ENCODE assay signal across 7 mouse cellular contexts in the genomic region with DNA sequence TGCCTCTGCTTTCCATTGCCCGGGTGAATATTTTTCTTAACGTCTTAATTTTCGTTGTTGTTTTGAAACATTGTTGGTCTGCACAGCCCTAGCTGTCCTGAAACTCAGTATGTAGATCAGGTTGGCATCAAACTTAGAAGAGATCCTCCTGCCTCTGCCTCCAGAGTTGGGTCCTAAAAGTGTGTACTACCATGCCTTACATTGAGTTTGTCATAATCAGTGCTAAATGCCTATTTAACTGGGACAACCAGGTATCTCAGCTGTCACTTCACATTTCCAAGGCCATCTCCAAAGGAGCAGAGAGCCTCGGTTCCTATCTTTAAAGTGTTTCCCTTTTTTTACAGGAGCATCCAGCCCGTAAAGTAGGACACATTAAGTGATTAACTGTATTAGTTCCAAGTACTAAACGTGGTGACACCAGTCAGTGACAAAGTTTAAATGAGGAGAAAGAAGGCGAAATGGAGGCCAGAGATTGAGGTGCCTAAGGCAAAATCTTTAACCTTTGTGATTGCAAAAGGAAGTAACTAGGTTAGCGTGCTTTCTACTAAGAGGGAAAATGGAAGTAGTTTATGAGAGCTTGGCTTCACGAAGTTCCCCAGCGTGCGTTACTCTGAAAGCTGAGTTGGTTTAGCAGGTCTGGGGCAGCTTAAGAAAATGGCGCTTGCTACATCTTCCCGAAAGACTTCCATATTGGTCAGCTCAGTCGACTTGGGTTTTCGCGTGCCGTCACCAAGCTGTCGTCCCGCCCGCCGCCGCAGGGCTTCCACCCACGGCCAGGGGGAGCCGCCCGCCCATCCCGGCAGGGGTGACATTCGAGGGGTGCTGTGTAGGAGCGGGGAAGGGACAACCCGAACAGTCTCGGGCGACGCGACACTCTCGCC. TPM values are rescaled to one million over a fixed set of nuclear protein-coding genes. Genes with fewer than 3 reads are reported as not detected.
DNase-seq lines count a peak whose midpoint lies in the region; ATAC-seq and TF ChIP-seq lines count a peak whose summit lies in the region.

No protein-coding gene starts in this region.

- DNase-seq in lung, embryonic 14.5 days: peak; percentile 13
- no peak for DNase-seq in lung, adult 18-20 months
- no peak for DNase-seq in hindbrain, embryonic 10.5 days (ENCODE audit: low spot score)
- no peak for DNase-seq in right cerebral cortex, postnatal 14 days
- DNase-seq in urinary bladder, postnatal 14 days (ENCODE audit: low spot score): no peak

- no peaks in the 10 kb centered on the region for H3K27me3 ChIP-seq in lung, embryonic 14.5 days (ENCODE audit: insufficient read depth, low read length)
- H3K27me3 ChIP-seq in hindbrain, embryonic 10.5 days (ENCODE audit: insufficient read depth, poor library complexity, severe bottlenecking): no peaks in the 10 kb centered on the region

- peak; percentile 75 for TF ChIP-seq CTCF in lung, embryonic 14.5 days (IDR thresholded peaks at IDR 0.05; ENCODE audit: low read depth)
- TF ChIP-seq CTCF in cortical plate, adult 2 months (IDR thresholded peaks at IDR 0.05; ENCODE audit: extremely low read depth, insufficient read depth, low read length): no peak

- WGBS in lung, embryonic 14.5 days: 16% methylated on average over 34 of the region's 34 CpGs
- WGBS in hindbrain, embryonic 10.5 days: 17% methylated on average over 34 of the region's 34 CpGs

- no peak for ATAC-seq in lung, embryonic 14.5 days (ENCODE audit: insufficient read depth)
- ATAC-seq in megakaryocyte progenitor cell, adult 5-6 weeks (replicated peaks; ENCODE audit: poor library complexity): peak; percentile 48; the same call in 1 of the 2 replicates

- H3K4me1 ChIP-seq in lung, embryonic 14.5 days (ENCODE audit: insufficient read depth): peaks cover 20% of the 10 kb centered on the region
- peaks cover 6% of the 10 kb centered on the region for H3K4me1 ChIP-seq in cortical plate, adult 2 months (ENCODE audit: control insufficient read depth, insufficient read depth, low read length)
- H3K4me1 ChIP-seq in hindbrain, embryonic 10.5 days (replicated peaks): peaks cover 52% of the 10 kb centered on the region

- no peak for TF ChIP-seq POLR2A in cortical plate, adult 2 months (IDR thresholded peaks at IDR 0.05; ENCODE audit: extremely low read depth, insufficient read depth, low read length)

- peak overlapping the region; percentile 74 for H3K9ac ChIP-seq in lung, embryonic 14.5 days

- peak overlapping the region; percentile 100 for H3K27ac ChIP-seq in lung, embryonic 14.5 days (ENCODE audit: low read depth)
- H3K27ac ChIP-seq in cortical plate, adult 2 months (ENCODE audit: insufficient read depth, low read length): peak overlapping the region; percentile 97
- H3K27ac ChIP-seq in hindbrain, embryonic 10.5 days: peak overlapping the region; percentile 100

- peaks cover 25% of the 10 kb centered on the region for H3K36me3 ChIP-seq in lung, embryonic 14.5 days (ENCODE audit: insufficient read depth)
- H3K36me3 ChIP-seq in hindbrain, embryonic 10.5 days: peaks cover 27% of the 10 kb centered on the region

- peak overlapping the region; percentile 51 for H3K4me3 ChIP-seq in lung, embryonic 14.5 days (ENCODE audit: low read depth, low read length)
- peak overlapping the region; percentile 43 for H3K4me3 ChIP-seq in cortical plate, adult 2 months (ENCODE audit: insufficient read depth, low read length)
- peak overlapping the region; percentile 93 for H3K4me3 ChIP-seq in hindbrain, embryonic 10.5 days

- no peaks in the 10 kb centered on the region for H3K9me3 ChIP-seq in lung, embryonic 14.5 days (ENCODE audit: low read depth, low read length)
- H3K9me3 ChIP-seq in hindbrain, embryonic 10.5 days: no peaks in the 10 kb centered on the region

- H3K4me2 ChIP-seq in lung, embryonic 14.5 days: peak overlapping the region; percentile 65

RNA-seq across cellular contexts. Expression of a gene that starts 1.1 kb away (rescaled TPM):
- 15.3 and 16.1 TPM in 2 replicates for polyA plus RNA-seq in lung, embryonic 14.5 days (2014; fragmentation: Nextera tagmentation; extraction: Ambion mirVana)
- polyA plus RNA-seq in cortical plate, adult 2 months (2012; rRNA removed): 10.3 and 10.5 TPM in 2 replicates
- 6.1 and 9.3 TPM in 2 replicates for polyA plus RNA-seq in hindbrain, embryonic 10.5 days (2016; fragmentation: Nextera tagmentation; extraction: Ambion mirVana)
- total RNA-seq in megakaryocyte progenitor cell, adult 5-6 weeks (2015): 62.0 and 63.9 TPM in 2 replicates
- total RNA-seq in megakaryocyte progenitor cell, adult 5-6 weeks (2017): 46.4 and 52.9 TPM in 2 replicates

RNA-seq across cellular contexts. Expression of a gene that starts 37.9 kb away (rescaled TPM):
- 0.55 and 0.64 TPM in 2 replicates for polyA plus RNA-seq in lung, embryonic 14.5 days (2014; fragmentation: Nextera tagmentation; extraction: Ambion mirVana)
- 1.6 and 2.3 TPM in 2 replicates for polyA plus RNA-seq in cortical plate, adult 2 months (2012; rRNA removed)
- 1.0 and 1.2 TPM in 2 replicates for polyA plus RNA-seq in hindbrain, embryonic 10.5 days (2016; fragmentation: Nextera tagmentation; extraction: Ambion mirVana)
- total RNA-seq in megakaryocyte progenitor cell, adult 5-6 weeks (2015): not detected in 2 replicates
- total RNA-seq in megakaryocyte progenitor cell, adult 5-6 weeks (2017): not detected in 2 replicates

RNA-seq across cellular contexts. Expression of a gene that starts 40.3 kb away (rescaled TPM):
- 0.21 and 0.85 TPM in 2 replicates for polyA plus RNA-seq in lung, embryonic 14.5 days (2014; fragmentation: Nextera tagmentation; extraction: Ambion mirVana)
- 1.2 and 1.4 TPM in 2 replicates for polyA plus RNA-seq in cortical plate, adult 2 months (2012; rRNA removed)
- polyA plus RNA-seq in hindbrain, embryonic 10.5 days (2016; fragmentation: Nextera tagmentation; extraction: Ambion mirVana): 0.17 and 0.18 TPM in 2 replicates
- 0.07 TPM in 1 of 2 replicates, not detected in the other for total RNA-seq in megakaryocyte progenitor cell, adult 5-6 weeks (2015)
- not detected in 2 replicates for total RNA-seq in megakaryocyte progenitor cell, adult 5-6 weeks (2017)

RNA-seq across cellular contexts. Expression of a gene that starts 54.0 kb away (rescaled TPM):
- polyA plus RNA-seq in lung, embryonic 14.5 days (2014; fragmentation: Nextera tagmentation; extraction: Ambion mirVana): 70.9 and 73.8 TPM in 2 replicates
- 85.6 and 90.3 TPM in 2 replicates for polyA plus RNA-seq in cortical plate, adult 2 months (2012; rRNA removed)
- polyA plus RNA-seq in hindbrain, embryonic 10.5 days (2016; fragmentation: Nextera tagmentation; extraction: Ambion mirVana): 84.3 and 98.2 TPM in 2 replicates
- total RNA-seq in megakaryocyte progenitor cell, adult 5-6 weeks (2015): 71.0 and 73.0 TPM in 2 replicates
- 48.6 and 51.5 TPM in 2 replicates for total RNA-seq in megakaryocyte progenitor cell, adult 5-6 weeks (2017)

RNA-seq across cellular contexts. Expression of a gene that starts 54.3 kb away (rescaled TPM):
- 99.1 and 103 TPM in 2 replicates for polyA plus RNA-seq in lung, embryonic 14.5 days (2014; fragmentation: Nextera tagmentation; extraction: Ambion mirVana)
- 20.2 and 23.2 TPM in 2 replicates for polyA plus RNA-seq in cortical plate, adult 2 months (2012; rRNA removed)
- polyA plus RNA-seq in hindbrain, embryonic 10.5 days (2016; fragmentation: Nextera tagmentation; extraction: Ambion mirVana): 102 and 122 TPM in 2 replicates
- 103 and 110 TPM in 2 replicates for total RNA-seq in megakaryocyte progenitor cell, adult 5-6 weeks (2015)
- 141 and 151 TPM in 2 replicates for total RNA-seq in megakaryocyte progenitor cell, adult 5-6 weeks (2017)

Comparison
In these comparisons a context has a peak if more than half of its experiments do, and no peak if none do; other contexts are left out.
1. H3K4me3 ChIP-seq: peak in every context shown above with its lines; median percentile 93 in hindbrain, embryonic 10.5 days; 51 in lung, embryonic 14.5 days; 43 in cortical plate, adult 2 months.